Mouse (Mus musculus): ENCODE results near the gene Rwdd4a. TPM values are rescaled to one million over a fixed set of nuclear protein-coding genes. Genes with fewer than 3 reads are reported as not detected.

Rwdd4a gene
- polyA plus RNA-seq (2017; shearing (Covaris generic)), result 44.2 TPM

DNA sequence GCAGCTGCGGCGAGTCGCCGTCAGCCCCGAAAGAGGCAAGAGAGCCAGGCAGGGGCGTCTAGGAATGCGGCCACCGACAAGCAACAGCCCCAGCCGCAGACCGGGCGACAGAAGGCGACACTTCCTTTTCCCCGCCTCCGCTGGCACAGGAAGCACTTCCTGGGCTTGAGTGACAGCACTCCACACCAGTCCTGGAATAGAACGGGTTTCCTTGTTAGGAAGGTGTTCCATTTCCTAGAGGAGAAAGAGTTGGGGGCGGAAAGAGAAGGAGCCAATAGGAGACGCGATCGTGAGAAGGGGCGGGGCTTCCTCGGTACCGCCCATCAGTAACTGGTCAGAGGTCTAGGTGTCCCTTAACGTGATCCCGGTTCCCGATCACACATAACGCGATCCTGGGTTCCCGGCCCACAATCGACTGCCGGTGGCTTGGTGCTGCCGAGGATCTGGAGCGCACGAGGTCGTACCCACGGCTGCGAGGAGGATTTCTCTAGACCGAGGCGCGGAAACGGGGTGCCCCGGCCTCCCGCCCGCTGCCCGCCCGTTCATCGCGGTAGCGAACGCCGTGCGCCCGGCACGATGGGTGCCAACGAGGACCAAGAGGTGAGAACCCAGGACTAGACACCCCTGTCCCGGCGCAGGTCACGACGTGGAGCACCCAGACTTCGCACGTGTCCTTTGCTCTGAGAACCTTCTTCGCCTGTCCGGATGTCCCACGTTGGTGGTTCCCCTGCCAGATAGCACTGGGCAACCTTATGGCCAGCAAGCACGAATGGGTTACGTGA is at the start of gene Rwdd4a, which contains the start of gene Trappc11:
TSS of gene Rwdd4a (plus strand) at position 321 of the 782 bp plus-strand sequence.
TSS of gene Trappc11 (minus strand) at position 127 of the 782 bp plus-strand sequence.

Other genes starting within 250 kb of the Rwdd4a start
- gene Stox2, start 87.3 kb upstream of the Rwdd4a start, polyA plus RNA-seq (2017; shearing (Covaris generic)), result not detected
- 55.1 TPM for gene Trappc11, start 194 bp upstream of the Rwdd4a start, polyA plus RNA-seq (2017; shearing (Covaris generic))
- 2.8 TPM for gene Ing2, start 141.9 kb downstream of the Rwdd4a start, polyA plus RNA-seq (2017; shearing (Covaris generic))
- 25.0 TPM for gene Cdkn2aip, start 180.3 kb downstream of the Rwdd4a start, polyA plus RNA-seq (2017; shearing (Covaris generic))

All from CD4-positive, CD25-positive, alpha-beta regulatory T cell, adult 9 weeks (primary cell).